Mouse (Mus musculus): ENCODE measurements around the gene Ppp1r15b. TPM values are rescaled to one million over a fixed set of nuclear protein-coding genes. Genes with fewer than 3 reads are reported as not detected.

Gene Ppp1r15b
- polyA plus RNA-seq, 1 experiment from 2014 or later = 60.8 TPM

GRCm38 (mm10) chr1:133125640-133126364 lies 5.1 kb upstream of the Ppp1r15b start:
- no peak overlapping the region for H3K9ac ChIP-seq
- no peaks in the 10 kb centered on the region for H3K27me3 ChIP-seq (replicated peaks)
- no peak overlapping the region for H3K27ac ChIP-seq
- H3K9me3 ChIP-seq (replicated peaks) = no peaks in the 10 kb centered on the region
- H3K4me3 ChIP-seq = no peak overlapping the region
- H3K36me3 ChIP-seq = no peaks in the 10 kb centered on the region
- no peak overlapping the region for H3K4me2 ChIP-seq
- 78% methylated on average over 9 of the region's 9 CpGs for WGBS (ENCODE audit: insufficient replicate concordance)
- no peak for ATAC-seq
- peaks cover 51% of the 10 kb centered on the region for H3K4me1 ChIP-seq

GRCm38 (mm10) chr1:133126365-133126740 lies 4.6 kb upstream of the Ppp1r15b start:
- Histone ChIP-seq H3K9ac (no peak overlapping the region), H3K27ac (no peak overlapping the region), H3K9me3 (replicated peaks) (no peaks in the 10 kb centered on the region), H3K27me3 (replicated peaks) (no peaks in the 10 kb centered on the region), H3K4me3 (no peak overlapping the region), H3K36me3 (no peaks in the 10 kb centered on the region), H3K4me1 (peaks cover 46% of the 10 kb centered on the region), H3K4me2 (no peak overlapping the region)
- no peak for ATAC-seq
- WGBS (ENCODE audit: insufficient replicate concordance) = 77% methylated on average over 4 of the region's 4 CpGs

- H3K4me2 ChIP-seq = no peak overlapping the region
- H3K4me1 ChIP-seq = peaks cover 44% of the 10 kb centered on the region
- peaks cover 4% of the 10 kb centered on the region for H3K36me3 ChIP-seq
- H3K27me3 ChIP-seq (replicated peaks) = no peaks in the 10 kb centered on the region
- H3K9me3 ChIP-seq (replicated peaks) = no peaks in the 10 kb centered on the region
- ATAC-seq = no peak
- H3K27ac ChIP-seq = no peak overlapping the region
- no peak overlapping the region for H3K9ac ChIP-seq
- 50% methylated on average over 9 of the region's 9 CpGs for WGBS (ENCODE audit: insufficient replicate concordance)
- no peak overlapping the region for H3K4me3 ChIP-seq
Measured at GRCm38 (mm10) chr1:133127328-133127727, 3.6 kb upstream of the Ppp1r15b start.

- ATAC-seq = no peak
- peak overlapping the region; percentile 99 for H3K27ac ChIP-seq
- H3K4me1 ChIP-seq = peaks cover 36% of the 10 kb centered on the region
- no peaks in the 10 kb centered on the region for H3K9me3 ChIP-seq (replicated peaks)
- 22% methylated on average over 16 of the region's 16 CpGs for whole genome bisulfite sequencing (ENCODE audit: insufficient replicate concordance)
- peaks cover 27% of the 10 kb centered on the region for H3K36me3 ChIP-seq
- peak overlapping the region; percentile 81 for H3K4me2 ChIP-seq
- H3K4me3 ChIP-seq = peak overlapping the region; percentile 100
- no peaks in the 10 kb centered on the region for H3K27me3 ChIP-seq (replicated peaks)
- peak overlapping the region; percentile 99 for H3K9ac ChIP-seq
Measured at GRCm38 (mm10) chr1:133129471-133130221, 1.3 kb upstream of the Ppp1r15b start.

- H3K9ac ChIP-seq = peak overlapping the region; percentile 99
- peaks cover 46% of the 10 kb centered on the region for H3K36me3 ChIP-seq
- peak overlapping the region; percentile 99 for H3K27ac ChIP-seq
- H3K4me2 ChIP-seq = peak overlapping the region; percentile 81
- H3K4me3 ChIP-seq = peak overlapping the region; percentile 100
- H3K4me1 ChIP-seq = peaks cover 52% of the 10 kb centered on the region
- under 1% methylated on average over 35 of the region's 35 CpGs for WGBS (ENCODE audit: insufficient replicate concordance)
- no peaks in the 10 kb centered on the region for H3K27me3 ChIP-seq (replicated peaks)
- ATAC-seq = no peak
- no peaks in the 10 kb centered on the region for H3K9me3 ChIP-seq (replicated peaks)
Measured at GRCm38 (mm10) chr1:133131561-133131905, 590 bp downstream of the Ppp1r15b start.

- Histone ChIP-seq H3K4me3 (peak overlapping the region; percentile 100), H3K36me3 (peaks cover 50% of the 10 kb centered on the region), H3K9ac (peak overlapping the region; percentile 99), H3K27ac (peak overlapping the region; percentile 99), H3K4me2 (peak overlapping the region; percentile 81), H3K27me3 (replicated peaks) (no peaks in the 10 kb centered on the region), H3K4me1 (peaks cover 56% of the 10 kb centered on the region), H3K9me3 (replicated peaks) (no peaks in the 10 kb centered on the region)
- ATAC-seq = no peak
- 0% methylated on average over 11 of the region's 11 CpGs for WGBS (ENCODE audit: insufficient replicate concordance)
Measured at GRCm38 (mm10) chr1:133131936-133132335, 993 bp downstream of the Ppp1r15b start.

GRCm38 (mm10) chr1:133132388-133133326 lies 1.7 kb downstream of the Ppp1r15b start:
- Histone ChIP-seq H3K4me2 (peak overlapping the region; percentile 81), H3K9me3 (replicated peaks) (no peaks in the 10 kb centered on the region), H3K4me1 (peaks cover 58% of the 10 kb centered on the region), H3K9ac (peak overlapping the region; percentile 99), H3K27ac (peak overlapping the region; percentile 99), H3K27me3 (replicated peaks) (no peaks in the 10 kb centered on the region), H3K36me3 (peaks cover 57% of the 10 kb centered on the region), H3K4me3 (peak overlapping the region; percentile 100)
- WGBS (ENCODE audit: insufficient replicate concordance) = 1% methylated on average over 26 of the region's 26 CpGs
- no peak for ATAC-seq

GRCm38 (mm10) chr1:133133425-133133824 lies 2.5 kb downstream of the Ppp1r15b start:
- peaks cover 65% of the 10 kb centered on the region for H3K36me3 ChIP-seq
- peak overlapping the region; percentile 99 for H3K9ac ChIP-seq
- H3K4me3 ChIP-seq = peak overlapping the region; percentile 100
- peak; percentile 7 for ATAC-seq
- 5% methylated on average over 2 of the region's 2 CpGs for WGBS (ENCODE audit: insufficient replicate concordance)
- peak overlapping the region; percentile 81 for H3K4me2 ChIP-seq
- peaks cover 52% of the 10 kb centered on the region for H3K4me1 ChIP-seq
- peak overlapping the region; percentile 99 for H3K27ac ChIP-seq
- no peaks in the 10 kb centered on the region for H3K27me3 ChIP-seq (replicated peaks)
- H3K9me3 ChIP-seq (replicated peaks) = no peaks in the 10 kb centered on the region

GRCm38 (mm10) chr1:133134071-133134470 lies 3.1 kb downstream of the Ppp1r15b start:
- Histone ChIP-seq H3K9ac (peak overlapping the region; percentile 99), H3K4me1 (peaks cover 50% of the 10 kb centered on the region), H3K27me3 (replicated peaks) (no peaks in the 10 kb centered on the region), H3K27ac (peak overlapping the region; percentile 99), H3K9me3 (replicated peaks) (no peaks in the 10 kb centered on the region), H3K4me3 (peak overlapping the region; percentile 100), H3K36me3 (peaks cover 72% of the 10 kb centered on the region), H3K4me2 (peak overlapping the region; percentile 81)
- 6% methylated on average over 4 of the region's 4 CpGs for WGBS (ENCODE audit: insufficient replicate concordance)
- ATAC-seq = no peak

- no peak overlapping the region; the same call in 1 of the 2 replicates for H3K27ac ChIP-seq
- 14% methylated on average over 4 of the region's 4 CpGs for WGBS (ENCODE audit: insufficient replicate concordance)
- no peaks in the 10 kb centered on the region for H3K9me3 ChIP-seq (replicated peaks)
- H3K4me2 ChIP-seq = peak overlapping the region; percentile 81
- peaks cover 42% of the 10 kb centered on the region for H3K4me1 ChIP-seq
- peaks cover 80% of the 10 kb centered on the region for H3K36me3 ChIP-seq
- H3K27me3 ChIP-seq (replicated peaks) = no peaks in the 10 kb centered on the region
- H3K4me3 ChIP-seq = peak overlapping the region; percentile 100
- peak overlapping the region; percentile 99 for H3K9ac ChIP-seq
- ATAC-seq = no peak
Measured at GRCm38 (mm10) chr1:133134881-133135280, 3.9 kb downstream of the Ppp1r15b start.

- H3K9ac ChIP-seq = peak overlapping the region; percentile 99
- WGBS (ENCODE audit: insufficient replicate concordance) = 46% methylated on average over 5 of the region's 5 CpGs
- H3K4me2 ChIP-seq = peak overlapping the region; percentile 81
- peaks cover 89% of the 10 kb centered on the region for H3K36me3 ChIP-seq
- H3K9me3 ChIP-seq (replicated peaks) = no peaks in the 10 kb centered on the region
- peak overlapping the region; percentile 100 for H3K4me3 ChIP-seq
- no peaks in the 10 kb centered on the region for H3K27me3 ChIP-seq (replicated peaks)
- no peak for ATAC-seq
- H3K4me1 ChIP-seq = peaks cover 34% of the 10 kb centered on the region
- no peak overlapping the region for H3K27ac ChIP-seq
Measured at GRCm38 (mm10) chr1:133135808-133136207, 4.9 kb downstream of the Ppp1r15b start.
